Mouse (Mus musculus) A20 (cell line): Measurements from ENCODE around the gene Mef2c.
A peak's percentile ranks its signal among the peaks of the same experiment; 100 is the strongest.

Experiments
- DNase-seq: peaks from one replicate; pipeline ENCODE4 v3.0.0-alpha.2; 2011; ENCODE audit warnings: low read depth, low spot score

The Mef2c gene

GRCm38 (mm10) chr13:83662089-83662551 lies 158.3 kb downstream of the Mef2c start:
- no peak for DNase-seq

DNA sequence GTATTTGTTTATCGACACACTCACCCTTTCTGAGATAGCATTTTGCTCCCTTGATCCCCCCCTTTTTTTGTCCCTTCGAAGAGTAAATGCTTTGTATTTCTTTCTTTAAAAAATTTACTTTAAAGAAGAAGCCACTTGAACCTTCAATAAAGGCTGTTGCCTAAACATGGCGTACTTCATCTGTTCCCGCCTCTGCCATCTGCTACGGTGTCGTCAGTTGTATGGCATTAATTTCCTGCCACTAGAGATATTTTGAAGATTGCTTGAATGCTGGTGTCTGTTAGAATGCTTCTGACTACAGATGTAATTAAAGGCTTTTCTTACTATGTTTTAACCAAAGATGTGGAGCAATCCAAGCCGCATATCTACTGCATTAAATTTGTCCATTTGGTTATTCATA lies 162.3 kb downstream of the Mef2c start:
- no peak for DNase-seq

GRCm38 (mm10) chr13:83667051-83667450 lies 163.2 kb downstream of the Mef2c start:
- DNase-seq: no peak

- no peak for DNase-seq
These were observed 203.8 kb downstream of the Mef2c start for GRCm38 (mm10) chr13:83707611-83708010.

GRCm38 (mm10) chr13:83712778-83713380 lies 209.0 kb downstream of the Mef2c start:
- DNase-seq: no peak

DNA sequence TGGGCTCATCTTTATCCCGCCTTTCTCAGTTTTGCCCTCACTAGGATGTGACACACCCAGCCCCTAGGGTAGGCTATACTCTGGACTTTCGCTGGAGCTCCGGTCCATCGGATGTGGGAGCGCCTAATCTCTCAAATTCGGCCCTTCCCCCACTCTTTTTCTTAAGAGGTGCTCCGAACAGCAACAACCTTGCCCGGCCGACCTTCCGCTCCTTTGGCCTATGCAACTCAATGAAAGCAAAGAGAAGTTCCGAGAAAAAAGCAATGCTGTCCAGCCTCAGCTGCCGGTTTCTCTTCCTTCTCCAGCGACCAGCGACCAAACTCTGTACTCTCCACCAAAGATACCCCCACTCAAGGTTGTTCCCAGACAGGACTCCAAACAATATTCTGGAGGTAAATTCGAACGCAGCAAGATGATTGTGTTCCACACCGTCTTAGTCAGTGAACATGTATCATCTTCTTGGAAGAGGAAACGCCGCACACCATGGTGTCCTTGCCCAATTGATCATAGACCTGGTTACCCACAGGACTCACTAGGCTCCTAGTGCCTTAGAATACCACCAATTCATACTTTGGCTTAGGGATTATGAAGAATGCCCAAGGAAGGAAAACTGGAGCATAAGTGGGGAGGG lies 209.9 kb downstream of the Mef2c start:
- DNase-seq: no peak

DNA sequence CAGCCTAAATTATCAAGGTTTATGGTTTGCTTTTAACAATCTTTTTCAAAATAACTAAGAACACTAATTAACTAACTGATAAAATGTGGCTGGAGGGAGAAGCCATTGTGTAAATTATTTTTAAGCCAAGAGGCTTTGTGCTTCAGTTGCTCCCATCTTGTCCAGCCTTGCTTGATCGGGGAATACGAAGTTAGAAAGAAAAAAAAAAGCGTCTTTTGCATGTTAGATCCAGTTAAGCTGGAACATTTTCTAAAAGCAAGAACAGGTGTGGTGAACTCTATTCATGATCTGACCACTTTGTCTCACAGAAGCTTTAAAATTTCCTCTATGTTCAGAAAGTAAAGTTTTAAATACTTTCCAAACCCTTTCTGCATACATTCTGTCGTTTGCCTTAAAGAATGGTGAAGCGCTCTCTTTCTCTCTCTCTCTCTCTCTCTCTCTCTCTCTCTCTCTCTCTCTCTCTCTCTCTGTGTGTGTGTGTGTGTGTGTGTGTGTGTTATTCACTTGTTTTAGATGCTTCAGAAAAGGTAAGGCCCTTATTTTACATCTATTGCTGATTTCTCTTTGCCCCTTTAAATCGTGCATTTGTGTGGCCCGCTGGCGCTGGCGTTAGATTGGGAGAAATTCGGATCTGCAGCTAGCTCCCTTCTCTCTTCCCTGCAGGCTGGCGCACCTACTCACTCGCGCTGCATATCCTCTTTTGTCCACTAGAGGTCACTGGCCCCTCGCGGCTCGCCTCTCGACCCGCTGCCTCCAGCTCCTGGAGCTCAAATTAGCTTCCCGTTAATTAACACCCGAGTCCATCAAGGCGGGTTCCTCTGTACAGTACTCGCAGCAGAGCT lies 210.9 kb downstream of the Mef2c start:
- peak; percentile 84 for DNase-seq

- DNase-seq: no peak
These were observed 211.5 kb downstream of the Mef2c start for GRCm38 (mm10) chr13:83715308-83715785.

DNA sequence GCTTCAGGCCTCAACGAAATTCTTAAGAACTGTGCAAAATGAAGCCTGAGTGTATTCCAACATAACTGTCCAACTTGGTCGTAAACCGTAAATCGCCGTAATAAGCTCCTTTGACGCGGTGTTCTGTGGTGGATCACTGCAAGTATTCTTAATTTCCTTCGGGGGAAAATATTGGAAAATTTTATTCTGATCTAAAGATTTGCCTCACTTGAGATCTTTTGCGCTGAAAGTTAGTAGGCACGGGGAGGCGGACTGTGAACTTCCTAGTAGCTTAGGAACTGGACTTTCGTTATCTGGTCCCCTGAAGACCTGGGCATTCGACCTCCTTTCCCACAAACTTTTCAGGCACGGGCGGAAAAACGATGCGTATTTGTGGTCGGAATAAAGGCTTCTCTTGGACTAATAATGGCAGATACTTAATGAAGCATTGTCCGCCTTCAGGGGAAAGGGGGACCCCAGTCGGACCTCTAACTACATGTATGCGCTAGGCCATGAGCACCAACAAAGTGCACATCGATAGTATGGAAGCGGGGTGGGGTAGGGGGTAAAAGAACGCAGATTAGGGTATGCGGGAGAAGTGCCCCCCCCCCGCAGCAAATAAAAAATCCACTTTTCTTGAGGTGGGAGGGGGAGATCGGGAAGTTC lies 212.3 kb downstream of the Mef2c start:
- DNase-seq: no peak
